Mouse (Mus musculus) CD4-positive helper T cell, adult 2 months (primary cell): ENCODE measurements around the gene Fbxo27.
"Not testable (repeated sequence)": the region's sequence is repeated elsewhere in the genome, so short reads cannot be mapped to it uniquely, and the experiment has no call there.

ENCODE experiments used
- DNase-seq: peaks from one replicate; pipeline ENCODE4 v3.0.0-alpha.2; 2012; ENCODE audit warnings: low read depth, missing footprints, low spot score

Gene Fbxo27

GRCm38 (mm10) chr7:28692545-28693320 is at the start of gene Fbxo27:
TSS of gene Fbxo27 (plus strand) at chr7:28692849.
- DNase-seq = no peak

GRCm38 (mm10) chr7:28645366-28645765 is 47.3 kb upstream of the Fbxo27 start:
- no peak for DNase-seq

GRCm38 (mm10) chr7:28645947-28646475 is 46.6 kb upstream of the Fbxo27 start:
- DNase-seq = no peak

- DNase-seq = peak; percentile 23
These were observed 45.6 kb upstream of the Fbxo27 start for GRCm38 (mm10) chr7:28647016-28647415.

- DNase-seq = no peak
These were observed 41.5 kb upstream of the Fbxo27 start for GRCm38 (mm10) chr7:28651157-28651556.

GRCm38 (mm10) chr7:28656430-28656829 is 36.2 kb upstream of the Fbxo27 start:
- DNase-seq = no peak

GRCm38 (mm10) chr7:28665620-28666579 is 26.7 kb upstream of the Fbxo27 start:
- DNase-seq = peak; percentile 82

GRCm38 (mm10) chr7:28671172-28671571 is 21.5 kb upstream of the Fbxo27 start:
- DNase-seq = peak; percentile 66

- no peak for DNase-seq
These were observed 20.4 kb upstream of the Fbxo27 start for GRCm38 (mm10) chr7:28672276-28672675.

- DNase-seq = not testable (repeated sequence)
These were observed 19.9 kb upstream of the Fbxo27 start for GRCm38 (mm10) chr7:28672786-28673185.

GRCm38 (mm10) chr7:28674994-28675393 is 17.7 kb upstream of the Fbxo27 start:
- DNase-seq = peak; percentile 38

GRCm38 (mm10) chr7:28675746-28676145 is 16.9 kb upstream of the Fbxo27 start:
- no peak for DNase-seq

- DNase-seq = peak; percentile 82
These were observed 15.7 kb upstream of the Fbxo27 start for GRCm38 (mm10) chr7:28676811-28677541.

GRCm38 (mm10) chr7:28677624-28678023 is 15.0 kb upstream of the Fbxo27 start:
- no peak for DNase-seq

GRCm38 (mm10) chr7:28691075-28691474 is 1.6 kb upstream of the Fbxo27 start:
- DNase-seq = no peak

GRCm38 (mm10) chr7:28693321-28693966 is 795 bp downstream of the Fbxo27 start:
- peak; percentile 95 for DNase-seq

- DNase-seq = peak; percentile 34
These were observed 1.8 kb downstream of the Fbxo27 start for GRCm38 (mm10) chr7:28694423-28694822.

- peak; percentile 16 for DNase-seq
These were observed 2.4 kb downstream of the Fbxo27 start for GRCm38 (mm10) chr7:28694966-28695511.

GRCm38 (mm10) chr7:28697277-28697676 is 4.6 kb downstream of the Fbxo27 start:
- DNase-seq = no peak

- no peak for DNase-seq
These were observed 7.6 kb downstream of the Fbxo27 start for GRCm38 (mm10) chr7:28700269-28700668.

GRCm38 (mm10) chr7:28701306-28701705 is 8.7 kb downstream of the Fbxo27 start:
- not testable (repeated sequence) for DNase-seq
